Mouse (Mus musculus) left cerebral cortex, postnatal 4 days (tissue): Measurements from ENCODE around the gene Clec2l. TPM values are rescaled to one million over a fixed set of nuclear protein-coding genes. Genes with fewer than 3 reads are reported as not detected.
"Not testable (repeated sequence)": the region's sequence is repeated elsewhere in the genome, so short reads cannot be mapped to it uniquely, and the experiment has no call there.

Experiments
- DNase-seq: peaks from one replicate; pipeline ENCODE4 v3.0.0-alpha.2; 2022
- intact Hi-C: fragments of 180-260 bp; cut with DNase I; formaldehyde crosslinking; loops from one replicate; pipeline ENCODE4 v1.15.1; 2025
- total RNA-seq, 2 experiments: library from RNA; stranded (reverse); gene quantifications; 2 replicates each; pipeline ENCODE4 v1.2.3; 2021

Gene Clec2l
- total RNA-seq, 2 experiments from 2014 or later, result 68.3 to 70.8 TPM

DNA sequence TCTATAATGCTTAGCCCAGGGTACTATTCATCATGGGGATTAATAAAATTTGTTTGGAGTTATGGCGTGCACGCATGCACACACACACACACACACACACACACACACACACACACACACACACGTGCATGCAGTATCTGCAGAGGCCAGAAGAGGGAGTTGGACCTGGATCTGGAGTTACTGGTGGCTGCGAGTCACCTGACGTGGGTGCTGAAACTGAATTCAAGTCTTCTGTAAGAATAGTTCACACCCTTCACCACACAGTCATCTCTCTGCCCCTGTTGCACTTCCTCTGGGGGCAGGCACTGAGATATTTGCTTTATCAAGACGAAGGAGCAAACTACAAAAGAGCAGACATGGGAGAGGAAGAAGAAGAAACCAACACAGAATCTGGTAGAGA, 6.7 kb downstream of the Clec2l start:
- intact Hi-C loops, result no loop called here

DNA sequence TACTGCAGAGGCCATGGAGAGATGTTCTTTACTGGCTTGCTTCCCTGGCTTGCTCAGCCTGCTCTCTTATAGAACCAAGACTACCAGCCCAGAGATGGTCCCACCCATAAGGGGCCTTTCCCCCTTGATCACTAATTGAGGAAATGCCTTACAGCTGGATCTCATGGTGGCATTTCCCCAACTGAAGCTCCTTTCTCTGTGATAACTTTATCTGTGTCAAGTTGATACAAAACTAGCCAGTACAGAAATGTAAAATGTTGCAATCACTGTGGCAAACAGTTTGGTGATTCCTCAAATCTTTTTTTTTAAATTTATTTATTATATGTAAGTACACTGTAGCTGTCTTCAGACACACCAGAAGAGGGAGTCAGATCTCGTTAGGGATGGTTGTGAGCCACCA, 7.6 kb downstream of the Clec2l start:
- intact Hi-C loops, DNase-seq: not testable (repeated sequence)

More for the DNA sequence above, 6.7 kb downstream of the Clec2l start:
- no peak for DNase-seq

GRCm38 (mm10) chr6:38671270-38671669, 8.4 kb downstream of the Clec2l start:
- intact Hi-C loops, result no loop called here
- DNase-seq, result no peak

GRCm38 (mm10) chr6:38672011-38672410, 9.1 kb downstream of the Clec2l start:
- intact Hi-C loops, result no loop called here
- no peak for DNase-seq

- DNase-seq, result no peak
- intact Hi-C loops, result no loop called here
Observed at GRCm38 (mm10) chr6:38676217-38676616, 13.3 kb downstream of the Clec2l start.

DNA sequence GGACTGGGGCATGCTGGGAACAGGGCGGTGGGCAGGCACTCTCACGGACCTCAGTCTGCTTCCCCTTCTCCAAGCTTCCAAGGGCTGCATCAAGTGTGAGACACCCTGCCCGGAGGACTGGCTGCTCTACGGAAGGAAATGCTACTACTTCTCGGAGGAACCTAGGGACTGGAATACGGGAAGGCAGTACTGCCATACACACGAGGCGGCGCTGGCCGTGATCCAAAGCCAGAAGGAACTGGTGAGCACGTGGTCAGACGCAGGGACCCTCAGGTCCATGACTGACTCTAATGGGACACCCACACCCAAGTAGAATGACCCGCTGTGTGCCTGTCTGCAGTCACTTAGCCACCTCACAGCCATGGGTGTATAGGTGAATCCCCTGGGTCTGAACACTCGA, 13.9 kb downstream of the Clec2l start:
- intact Hi-C loops, result no loop called here
- no peak for DNase-seq

DNA sequence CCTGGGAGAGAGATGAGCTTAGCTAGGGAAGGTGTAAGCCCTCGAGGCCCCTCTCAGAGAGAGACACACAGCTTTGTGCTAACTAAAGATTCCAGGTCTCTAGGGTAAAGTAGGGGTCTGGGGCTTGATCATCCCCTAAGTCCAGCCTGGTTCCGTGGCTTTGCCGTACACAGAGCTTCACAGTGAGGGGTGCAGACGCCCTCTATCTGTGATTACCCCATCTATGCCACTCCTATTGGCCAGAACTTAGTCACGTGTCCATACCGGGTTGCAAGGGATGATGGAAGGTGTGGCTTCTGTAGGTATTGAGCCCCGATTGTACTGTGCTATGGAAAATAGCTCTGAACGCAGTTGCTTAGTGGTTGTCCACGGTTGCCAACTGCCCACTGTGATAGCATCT, 14.8 kb downstream of the Clec2l start:
- no peak for DNase-seq
- intact Hi-C loops, result no loop called here

DNA sequence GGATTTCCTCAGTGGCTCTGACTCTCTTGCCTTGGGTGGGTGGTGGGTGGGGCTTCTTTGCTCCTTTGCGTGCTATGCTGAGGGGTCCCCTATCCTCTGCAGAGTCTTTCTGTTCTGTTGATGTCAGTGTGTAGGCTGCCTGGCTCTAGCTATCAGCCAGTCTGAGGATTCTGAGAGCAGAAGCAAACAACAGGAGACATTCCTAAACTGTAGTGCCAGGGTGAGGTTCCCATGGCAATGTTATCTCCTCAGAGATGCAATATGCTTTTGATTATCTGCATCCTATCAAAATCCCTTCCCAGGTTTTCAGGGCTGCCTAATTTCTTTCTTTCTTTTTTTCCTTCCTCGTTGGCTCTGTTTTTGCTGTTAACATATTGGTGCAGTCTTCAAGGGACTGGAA, 19.7 kb downstream of the Clec2l start:
- no peak for DNase-seq

GRCm38 (mm10) chr6:38687216-38687615, 24.3 kb downstream of the Clec2l start:
- intact Hi-C loops, result no loop called here
- peak; percentile 57 for DNase-seq

More for the DNA sequence above, 19.7 kb downstream of the Clec2l start:
- intact Hi-C loops, result no loop called here

- peak; percentile 30 for DNase-seq
- intact Hi-C loops, result no loop called here
Observed at GRCm38 (mm10) chr6:38688841-38689240, 26.0 kb downstream of the Clec2l start.

- no peak for DNase-seq
- intact Hi-C loops, result no loop called here
Observed at GRCm38 (mm10) chr6:38690615-38691014, 27.7 kb downstream of the Clec2l start.

DNA sequence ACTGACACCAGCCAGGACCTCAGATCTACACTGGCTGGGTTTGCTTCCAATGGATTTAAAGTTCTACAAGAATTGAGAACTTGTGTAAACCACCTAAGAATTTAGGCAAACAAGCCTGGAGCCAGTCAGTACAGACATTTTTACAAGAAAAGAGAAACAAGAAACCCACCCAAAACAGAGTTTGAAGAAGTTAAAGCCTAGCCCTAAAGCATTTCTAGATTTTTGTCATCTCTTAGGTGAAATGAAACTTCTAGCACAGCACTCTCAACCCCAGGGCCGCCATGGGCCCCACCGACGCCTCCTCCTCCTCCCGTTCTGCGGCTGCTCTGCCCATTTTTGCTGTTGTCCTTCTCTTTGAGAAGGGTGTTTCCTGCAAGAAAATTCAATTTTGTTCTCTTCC, 28.2 kb downstream of the Clec2l start:
- no peak for DNase-seq
- intact Hi-C loops, result no loop called here

DNA sequence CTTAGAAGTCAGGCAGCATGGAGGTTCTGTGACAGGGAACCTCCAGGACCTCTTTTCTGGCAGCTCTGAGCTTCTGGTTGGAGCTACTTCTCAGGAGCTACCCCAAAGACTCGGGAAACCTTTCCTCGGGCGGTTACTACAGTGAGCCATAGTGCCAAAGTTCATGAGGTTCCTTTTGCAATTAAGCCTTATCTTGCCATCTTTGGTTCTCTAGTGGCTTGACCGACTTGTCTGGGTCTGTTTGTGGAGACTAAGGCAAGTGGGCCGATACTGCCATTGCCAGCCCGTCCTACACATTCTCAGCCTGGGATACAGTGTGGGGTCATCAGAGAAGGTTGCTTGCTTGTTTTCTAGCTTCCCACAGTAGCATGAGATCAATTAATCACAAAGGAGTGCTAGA, 29.7 kb downstream of the Clec2l start:
- intact Hi-C loops, result no loop called here
- DNase-seq, result no peak

DNA sequence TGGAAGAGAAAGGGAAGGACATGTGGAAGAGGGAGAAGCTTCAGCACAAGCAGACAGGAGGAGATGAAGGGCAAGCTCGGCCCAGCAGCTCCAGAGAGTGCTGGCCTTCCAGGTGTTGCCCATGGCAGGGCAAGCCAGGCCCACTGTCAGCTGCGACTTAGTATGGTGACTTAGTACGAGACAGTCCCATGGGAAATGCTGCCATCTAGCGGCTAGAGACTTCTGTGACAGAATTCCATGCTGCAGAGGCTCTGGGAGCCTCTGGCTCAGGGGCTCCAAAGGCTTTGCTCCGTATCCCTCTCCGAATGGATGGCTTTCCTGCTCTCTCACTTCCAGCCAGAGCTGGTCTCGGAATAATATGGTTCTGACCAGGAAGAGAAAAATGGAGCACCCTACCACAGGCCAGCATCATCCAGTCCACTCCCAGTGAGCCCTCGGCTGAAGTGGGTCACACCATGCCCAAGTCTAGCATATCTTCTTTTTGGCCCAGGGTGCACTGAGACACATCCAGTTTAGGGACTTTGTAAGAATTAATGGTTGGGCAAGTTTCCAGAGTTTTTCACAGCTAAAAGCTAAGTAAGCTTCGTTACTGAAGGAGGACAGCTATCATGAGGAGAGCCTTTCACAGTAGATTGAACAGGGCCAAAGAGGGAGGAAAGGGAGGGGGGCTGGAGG, 32.6 kb downstream of the Clec2l start:
- intact Hi-C loops, result loop anchor here (2.0 kb wide), 1 partner anchor 43 kb away; no protein-coding TSS in a partner anchor
- peak; percentile 86 for DNase-seq

- intact Hi-C loops, result no loop called here
- no peak for DNase-seq
Observed at GRCm38 (mm10) chr6:38696570-38696969, 33.7 kb downstream of the Clec2l start.

DNA sequence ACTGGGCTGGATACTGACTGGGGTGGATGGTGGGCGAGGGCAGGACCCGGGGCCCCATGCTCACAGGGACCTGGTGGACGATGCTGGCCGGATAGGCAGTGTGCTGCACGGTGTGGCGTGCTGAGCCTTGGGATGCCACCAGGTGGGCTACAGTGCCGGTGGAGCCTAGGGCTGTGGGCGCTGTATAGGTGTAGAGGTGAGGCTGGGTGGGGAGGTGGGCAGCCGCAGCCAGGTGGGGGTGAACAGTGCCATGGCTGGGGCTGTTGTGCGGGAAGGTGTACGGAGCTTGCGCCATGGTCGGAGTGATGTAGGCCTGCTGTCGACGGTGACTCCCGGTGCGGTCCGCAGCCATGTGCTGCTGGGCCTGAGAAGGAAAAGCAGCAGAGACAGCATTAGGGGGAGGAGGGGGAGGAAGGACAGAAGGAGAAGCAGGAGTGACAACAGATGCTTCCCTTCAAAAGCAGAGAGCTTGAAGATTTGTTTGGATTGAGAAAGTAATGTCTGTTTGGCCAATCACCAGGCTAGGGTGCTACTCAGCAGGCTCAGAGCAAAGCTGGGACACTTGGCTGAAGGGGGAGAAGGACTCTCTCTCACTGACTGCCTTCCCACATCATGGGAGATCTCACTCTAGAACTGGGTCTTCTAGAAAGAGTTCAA, 35.5 kb downstream of the Clec2l start:
- intact Hi-C loops, result no loop called here
- no peak for DNase-seq

- no peak for DNase-seq
- intact Hi-C loops, result no loop called here
Observed at GRCm38 (mm10) chr6:38701421-38701820, 38.6 kb downstream of the Clec2l start.

DNA sequence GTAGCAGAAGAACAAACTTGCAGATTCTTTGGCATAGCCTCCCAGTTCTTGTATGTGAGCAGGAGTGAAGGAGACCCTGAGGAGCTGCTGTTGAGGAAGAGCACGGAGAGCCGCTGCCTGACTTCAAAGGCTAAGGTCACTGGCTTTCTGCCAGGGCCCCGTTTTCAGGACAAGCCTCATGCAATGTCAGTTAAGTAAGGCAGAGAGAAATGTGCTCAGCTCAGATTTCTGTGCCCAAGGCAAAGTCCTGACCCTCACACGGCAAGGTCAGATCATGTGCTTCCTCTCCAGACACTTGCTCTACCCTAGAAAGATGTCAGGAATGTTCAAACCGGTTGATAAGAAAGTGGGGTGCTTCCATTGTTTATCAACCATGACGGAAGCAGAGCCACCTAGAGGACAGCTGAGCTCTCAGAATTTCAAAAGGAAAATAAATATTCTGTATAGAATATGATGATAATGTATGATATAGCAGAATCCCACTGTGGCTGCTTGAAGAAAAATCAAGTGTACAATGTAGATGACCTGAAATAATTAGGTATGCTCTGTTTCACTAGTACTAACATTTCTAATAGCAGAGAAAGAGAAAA, 40.0 kb downstream of the Clec2l start:
- DNase-seq, result no peak
- intact Hi-C loops, result no loop called here

DNA sequence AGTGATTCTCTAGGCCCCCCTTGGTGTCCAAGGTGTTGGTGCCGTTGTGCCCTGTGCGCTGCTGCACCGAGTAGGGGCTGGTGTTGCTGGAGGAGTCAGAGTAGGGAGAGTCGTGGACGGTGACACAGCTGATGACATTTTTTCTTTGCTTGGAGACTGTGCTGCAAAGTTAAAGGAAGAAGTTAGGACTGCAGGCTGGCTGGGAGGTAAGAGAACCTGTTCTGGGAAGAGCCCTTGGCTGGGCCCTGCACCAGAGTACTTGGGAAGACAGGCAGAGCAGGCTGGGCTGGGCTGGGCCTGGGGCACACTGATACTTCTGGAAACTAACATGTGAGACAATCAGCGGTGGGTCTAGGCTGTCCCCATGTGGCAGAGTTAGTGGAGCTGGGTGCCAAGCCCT, 40.7 kb downstream of the Clec2l start:
- DNase-seq, result no peak
- intact Hi-C loops, result no loop called here

DNA sequence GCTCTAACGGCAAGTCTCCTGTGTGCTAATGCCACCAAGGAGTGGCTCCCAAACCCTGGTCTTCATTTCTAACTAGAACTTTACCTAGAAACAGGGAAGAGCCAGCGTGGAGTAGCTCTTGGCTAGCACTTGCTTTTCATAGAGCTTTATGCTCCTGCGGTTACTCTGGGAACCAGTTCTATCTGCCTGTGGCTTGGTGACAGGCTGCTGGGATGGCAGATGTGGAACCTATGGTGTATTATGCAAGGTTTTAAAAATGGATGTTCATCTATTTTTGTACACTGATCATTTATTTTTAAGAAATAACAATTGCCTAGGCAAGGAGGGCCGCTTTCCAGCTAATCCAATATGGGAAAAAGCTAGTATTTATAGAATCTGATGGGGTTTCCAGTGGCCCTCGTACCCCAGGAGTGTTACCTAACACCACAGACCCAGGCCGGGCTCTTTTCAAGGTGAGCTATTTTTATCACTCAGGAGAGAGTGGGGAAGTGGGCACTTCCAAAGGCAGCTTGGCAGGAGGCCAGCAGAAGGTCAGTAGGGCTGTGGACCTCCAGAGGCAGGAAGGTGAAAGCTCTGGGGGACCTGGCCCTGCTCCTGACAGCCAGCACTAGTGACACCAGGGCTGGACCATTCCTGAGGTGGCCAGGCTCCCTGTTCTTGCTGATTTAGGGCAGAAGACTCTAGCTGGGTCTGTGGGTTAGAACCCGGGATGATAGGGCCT, 41.6 kb downstream of the Clec2l start:
- intact Hi-C loops, result no loop called here
- no peak for DNase-seq

DNA sequence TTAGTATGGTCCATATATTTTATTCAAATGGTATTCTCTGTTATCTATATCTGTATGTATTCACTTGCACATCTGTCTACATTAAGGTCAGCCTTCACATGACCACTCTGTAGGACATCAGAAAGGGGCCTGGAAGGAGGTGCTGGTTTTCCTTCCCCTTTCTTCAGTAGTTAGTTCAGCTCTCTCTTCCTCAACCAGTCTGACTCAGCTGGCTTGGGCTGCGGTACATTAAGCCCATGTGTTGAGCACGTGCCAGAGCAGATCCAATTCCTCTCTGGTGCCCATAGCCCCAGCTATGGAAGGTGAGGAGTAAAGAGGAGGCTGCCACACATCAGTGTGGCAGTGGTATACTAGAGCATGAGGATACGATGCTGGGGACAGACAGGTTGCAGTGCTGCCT, 47.6 kb downstream of the Clec2l start:
- DNase-seq, result no peak
- intact Hi-C loops, result no loop called here
